Mouse (Mus musculus) heart, embryonic 12.5 days (tissue): Measurements from ENCODE around the gene Srrd. TPM values are rescaled to one million over a fixed set of nuclear protein-coding genes. Genes with fewer than 3 reads are reported as not detected.

ENCODE experiments used
- ATAC-seq: fragments of 200-750 bp; cut with Nextera tagmentation; 2 replicates; pipeline ENCODE4 v1.8.0; 2017; ENCODE audit warnings: moderate TSS enrichment, moderate library complexity; ENCODE audit not compliant: insufficient number of reproducible peaks, low FRiP score
- H3K27ac ChIP-seq: fragments of 300-500 bp; sonication (generic); 2 replicates; pipeline ENCODE4 v1.5.1; 2016; ENCODE audit warnings: mild to moderate bottlenecking, moderate library complexity; ENCODE audit not compliant: poor library complexity, severe bottlenecking
- H3K27me3 ChIP-seq: fragments of 300-500 bp; sonication (generic); replicated peaks from 2 replicates; pipeline ENCODE4 v1.6.1; 2016; ENCODE audit warnings: mild to moderate bottlenecking, moderate library complexity
- H3K36me3 ChIP-seq: fragments of 300-500 bp; sonication (generic); 2 replicates; pipeline ENCODE4 v1.6.1; 2016; ENCODE audit warnings: mild to moderate bottlenecking, moderate library complexity
- H3K4me1 ChIP-seq: fragments of 300-500 bp; sonication (generic); replicated peaks from 2 replicates; pipeline ENCODE4 v1.6.1; 2016; ENCODE audit warnings: mild to moderate bottlenecking
- H3K4me2 ChIP-seq: fragments of 300-500 bp; sonication (generic); 2 replicates; pipeline ENCODE4 v1.6.1; 2016; ENCODE audit warnings: mild to moderate bottlenecking, moderate library complexity
- H3K4me3 ChIP-seq: fragments of 300-500 bp; sonication (generic); 2 replicates; pipeline ENCODE4 v1.5.1; 2016; ENCODE audit warnings: mild to moderate bottlenecking
- H3K9ac ChIP-seq: fragments of 300-500 bp; sonication (generic); 2 replicates; pipeline ENCODE4 v1.6.1; 2016; ENCODE audit warnings: mild to moderate bottlenecking, moderate library complexity
- H3K9me3 ChIP-seq: fragments of 300-500 bp; sonication (generic); replicated peaks from 2 replicates; pipeline ENCODE4 v1.6.1; 2016; ENCODE audit warnings: mild to moderate bottlenecking, moderate library complexity
- WGBS: fragments of 180-500 bp; shearing (Covaris S2); methylation state at CpG from one replicate; pipeline ENCODE4 v1.1.7; 2016; 5-methylcytosine and 5-hydroxymethylcytosine counted together
- polyA plus RNA-seq: library from polyadenylated mRNA; unstranded; fragments of >200 nt; fragmentation: Nextera tagmentation; extraction: Ambion mirVana; gene quantifications from 2 replicates; pipeline ENCODE4 v1.2.1, GENCODE M21; 2016

Gene Srrd
- polyA plus RNA-seq, 1 experiment from 2014 or later: 23.8 TPM

DNA sequence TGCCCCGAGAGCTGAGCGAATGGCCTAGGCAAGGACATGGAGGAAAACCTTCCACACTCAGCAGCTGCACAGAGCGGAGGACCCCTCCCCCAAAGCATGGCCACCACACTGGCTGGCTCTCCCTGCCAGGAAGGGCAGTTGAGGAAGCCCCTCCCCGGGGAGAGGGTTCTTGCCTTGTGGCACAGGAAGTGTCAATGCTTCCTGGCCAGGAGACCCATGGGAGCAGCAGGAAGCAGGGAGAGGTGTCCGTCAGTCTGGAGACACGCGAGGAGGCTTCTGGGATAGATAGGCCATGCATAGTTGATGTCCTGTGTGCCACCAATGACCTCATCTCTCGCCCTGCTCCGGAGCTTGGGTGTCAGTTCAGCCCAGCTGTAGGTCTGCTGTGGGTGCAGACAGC is 13.5 kb upstream of the Srrd start:
- Histone ChIP-seq H3K27me3 (peaks cover 47% of the 10 kb centered on the region), H3K4me3 (no peak overlapping the region), H3K4me2 (no peak overlapping the region), H3K36me3 (peaks cover 47% of the 10 kb centered on the region), H3K27ac (no peak overlapping the region), H3K9me3 (no peaks in the 10 kb centered on the region), H3K4me1 (peaks cover 20% of the 10 kb centered on the region), H3K9ac (no peak overlapping the region)
- no peak for ATAC-seq
- WGBS: 73% methylated on average over 9 of the region's 9 CpGs

- no peak within 1 kb of the TSS for H3K4me2 ChIP-seq
- no peak within 1 kb of the TSS for H3K4me3 ChIP-seq
- no peak within 1 kb of the TSS for H3K27ac ChIP-seq
- WGBS: 57% methylated on average over 13 of the region's 13 CpGs
- H3K4me1 ChIP-seq: peaks cover 20% of the 10 kb centered on the region
- 0 out of 2 replicates have a peak, but pooled peaks have one; percentile 36 for ATAC-seq
- no peak within 1 kb of the TSS for H3K9ac ChIP-seq
- H3K27me3 ChIP-seq: peaks cover 47% of the 10 kb centered on the region
- H3K9me3 ChIP-seq: no peaks in the 10 kb centered on the region
- H3K36me3 ChIP-seq: peaks cover 51% of the 10 kb centered on the region
These were observed 13.1 kb upstream of the Srrd start, which contains the start of gene Gm6583 for GRCm38 (mm10) chr5:112355910-112356309. Gm6583 (minus strand) TSS chr5:112356033.

- 81% methylated on average over 6 of the region's 6 CpGs for WGBS
- no peak overlapping the region for H3K27ac ChIP-seq
These were observed 12.7 kb upstream of the Srrd start for GRCm38 (mm10) chr5:112355493-112355892.

GRCm38 (mm10) chr5:112349169-112349568 is 6.3 kb upstream of the Srrd start:
- WGBS: 92% methylated on average over 8 of the region's 8 CpGs
- H3K4me3 ChIP-seq: no peak overlapping the region
- H3K9ac ChIP-seq: no peak overlapping the region
- H3K27me3 ChIP-seq: 0 out of 2 replicates have a peak, but pooled peaks cover 3% of the 10 kb centered on the region
- no peak overlapping the region for H3K4me2 ChIP-seq
- peaks cover 53% of the 10 kb centered on the region for H3K36me3 ChIP-seq
- no peaks in the 10 kb centered on the region for H3K4me1 ChIP-seq
- ATAC-seq: no peak
- H3K9me3 ChIP-seq: no peaks in the 10 kb centered on the region
- H3K27ac ChIP-seq: no peak overlapping the region

More at GRCm38 (mm10) chr5:112355493-112355892, 12.7 kb upstream of the Srrd start:
- peaks cover 55% of the 10 kb centered on the region for H3K36me3 ChIP-seq
- peaks cover 20% of the 10 kb centered on the region for H3K4me1 ChIP-seq
- H3K4me2 ChIP-seq: no peak overlapping the region
- no peak overlapping the region for H3K9ac ChIP-seq
- H3K27me3 ChIP-seq: peaks cover 47% of the 10 kb centered on the region
- no peaks in the 10 kb centered on the region for H3K9me3 ChIP-seq
- no peak for ATAC-seq
- H3K4me3 ChIP-seq: no peak overlapping the region

- no peak overlapping the region for H3K27ac ChIP-seq
- 79% methylated on average over 16 of the region's 16 CpGs for WGBS
- no peak overlapping the region for H3K9ac ChIP-seq
- H3K9me3 ChIP-seq: no peaks in the 10 kb centered on the region
- ATAC-seq: no peak
- H3K4me1 ChIP-seq: peaks cover 12% of the 10 kb centered on the region
- no peaks in the 10 kb centered on the region for H3K27me3 ChIP-seq
- H3K36me3 ChIP-seq: peaks cover 37% of the 10 kb centered on the region
- no peak overlapping the region for H3K4me2 ChIP-seq
- no peak overlapping the region for H3K4me3 ChIP-seq
These were observed 3.5 kb upstream of the Srrd start for GRCm38 (mm10) chr5:112346211-112346965.

GRCm38 (mm10) chr5:112344092-112344960 is 1.5 kb upstream of the Srrd start:
- WGBS: 84% methylated on average over 6 of the region's 6 CpGs
- H3K36me3 ChIP-seq: peaks cover 22% of the 10 kb centered on the region
- H3K9me3 ChIP-seq: no peaks in the 10 kb centered on the region
- no peak for ATAC-seq
- no peak overlapping the region for H3K4me2 ChIP-seq
- no peak overlapping the region for H3K4me3 ChIP-seq
- no peak overlapping the region for H3K9ac ChIP-seq
- H3K4me1 ChIP-seq: peaks cover 12% of the 10 kb centered on the region
- no peak overlapping the region for H3K27ac ChIP-seq
- no peaks in the 10 kb centered on the region for H3K27me3 ChIP-seq

GRCm38 (mm10) chr5:112343205-112343595 is 360 bp upstream of the Srrd start:
- peak overlapping the region; percentile 86 for H3K4me2 ChIP-seq
- H3K9ac ChIP-seq: peak overlapping the region; percentile 89
- no peaks in the 10 kb centered on the region for H3K27me3 ChIP-seq
- peaks cover 12% of the 10 kb centered on the region for H3K4me1 ChIP-seq
- WGBS: 0% methylated on average over 24 of the region's 24 CpGs
- peak; percentile 71 for ATAC-seq
- peak overlapping the region; percentile 92 for H3K4me3 ChIP-seq
- no peaks in the 10 kb centered on the region for H3K9me3 ChIP-seq
- no peak overlapping the region for H3K27ac ChIP-seq
- peaks cover 23% of the 10 kb centered on the region for H3K36me3 ChIP-seq

DNA sequence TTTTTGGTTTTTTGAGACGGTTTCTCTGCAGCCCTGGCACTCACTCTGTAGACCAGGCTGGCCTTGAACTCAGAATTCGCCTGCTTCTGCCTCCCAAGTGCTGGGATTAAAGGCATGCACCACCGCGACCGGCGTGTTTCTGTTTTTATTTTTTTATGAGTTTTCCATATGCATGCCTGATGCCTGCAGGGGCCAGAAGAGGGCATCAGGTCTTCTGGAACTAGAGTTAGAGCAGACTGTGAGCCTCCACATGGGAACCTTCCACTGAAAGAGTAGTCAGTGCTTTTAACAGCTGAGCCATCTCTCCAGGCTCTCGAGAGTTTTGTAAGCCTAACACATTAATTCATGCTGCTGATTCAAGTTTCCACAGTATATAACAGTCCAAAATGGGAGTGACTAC is 3.6 kb downstream of the Srrd start:
- Histone ChIP-seq H3K9ac (no peak overlapping the region), H3K4me2 (no peak overlapping the region), H3K9me3 (no peaks in the 10 kb centered on the region), H3K36me3 (peaks cover 55% of the 10 kb centered on the region), H3K4me3 (no peak overlapping the region), H3K4me1 (peaks cover 12% of the 10 kb centered on the region), H3K27me3 (no peaks in the 10 kb centered on the region), H3K27ac (no peak overlapping the region)
- 75% methylated on average over 7 of the region's 7 CpGs for WGBS
- no peak for ATAC-seq

DNA sequence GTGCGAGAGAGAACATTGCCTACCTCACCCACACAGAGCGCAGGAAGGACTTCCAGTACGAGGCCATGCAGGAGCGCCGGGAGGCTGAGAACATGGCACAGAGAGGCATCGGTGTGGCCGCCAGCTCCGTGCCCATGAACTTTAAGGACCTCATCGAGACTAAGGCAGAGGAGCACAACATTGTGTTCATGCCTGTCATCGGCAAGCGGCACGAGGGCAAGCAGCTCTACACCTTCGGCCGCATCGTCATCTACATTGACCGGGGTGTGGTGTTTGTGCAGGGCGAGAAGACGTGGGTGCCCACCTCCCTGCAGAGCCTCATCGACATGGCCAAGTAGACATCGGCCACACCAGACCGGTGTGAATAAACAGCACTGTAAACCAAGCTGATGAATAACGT is 5.8 kb downstream of the Srrd start:
- Histone ChIP-seq H3K9me3 (no peaks in the 10 kb centered on the region), H3K36me3 (peaks cover 77% of the 10 kb centered on the region), H3K27ac (no peak overlapping the region), H3K4me2 (no peak overlapping the region), H3K9ac (0 out of 2 replicates have a peak overlapping the region, but pooled peaks have one; percentile 7), H3K27me3 (no peaks in the 10 kb centered on the region), H3K4me3 (no peak overlapping the region), H3K4me1 (peaks cover 4% of the 10 kb centered on the region)
- ATAC-seq: no peak
- 90% methylated on average over 22 of the region's 22 CpGs for WGBS

DNA sequence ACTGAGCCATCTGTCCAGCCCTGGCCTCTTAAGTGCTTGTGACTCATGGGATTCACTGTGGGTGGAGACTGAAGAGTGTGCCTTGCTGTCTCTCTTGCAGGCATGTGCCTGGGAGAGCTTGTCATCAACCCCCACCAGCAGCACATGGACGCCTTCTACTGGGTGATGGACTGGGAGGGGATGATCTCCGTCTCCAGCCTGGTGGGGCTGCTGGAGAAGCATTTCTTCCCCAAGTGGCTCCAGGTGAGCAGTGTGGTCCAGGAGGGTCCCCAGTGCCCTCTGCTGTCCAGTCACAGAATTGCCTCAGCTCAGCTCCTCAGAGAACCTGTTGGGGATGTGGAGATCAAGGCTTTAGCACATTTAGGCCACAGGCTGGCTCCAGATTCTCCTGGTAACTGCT is 7.4 kb downstream of the Srrd start:
- peaks cover 92% of the 10 kb centered on the region for H3K36me3 ChIP-seq

More for the DNA sequence above, 7.4 kb downstream of the Srrd start:
- Histone ChIP-seq H3K27ac (no peak overlapping the region), H3K4me3 (no peak overlapping the region), H3K4me1 (no peaks in the 10 kb centered on the region), H3K9me3 (no peaks in the 10 kb centered on the region), H3K27me3 (no peaks in the 10 kb centered on the region), H3K9ac (no peak overlapping the region), H3K4me2 (no peak overlapping the region)
- 28% methylated on average over 2 of the region's 2 CpGs for WGBS
- ATAC-seq: no peak
